19 mouse cellular contexts compared by ENCODE assay signal in genomic region chrX:145812995-145813394, GRCm38 (mm10).
A peak's percentile ranks its signal among the peaks of the same experiment; 100 is the strongest.
DNase-seq lines count a peak whose midpoint lies in the region; ATAC-seq and TF ChIP-seq lines count a peak whose summit lies in the region.
"Had no signal": no experiment of that assay in that cellular context is flagged by ENCODE, and none has a peak within 500 bp of the region (broad histone marks: within the 10 kb centered on the region; RNA-seq: fewer than 3 reads in every experiment).

No protein-coding gene starts in this region.

- DNase-seq in MEL (ENCODE audit: low read depth, low spot score), result peak; percentile 3
- DNase-seq: adrenal gland, adult 2 months; adrenal gland, adult 8-10 months; adrenal gland, postnatal 10 days; adrenal gland, postnatal 14 days; adrenal gland, postnatal 25 days; adrenal gland, postnatal 36 days; B cell, adult 2 months; cerebellum, adult 11 months; cerebellum, adult 11-12 months; cerebellum, adult 18-20 months; cerebellum, adult 2 months; cerebellum, adult 8-10 months had no signal

- peak; percentile 37 to 55; a peak in 2 of 4 replicates for TF ChIP-seq EP300 in MEL (IDR thresholded peaks at IDR 0.05; ENCODE audit: low read depth in 1 of 2, low read length in 2 of 2)

- H3K27ac ChIP-seq in MEL (ENCODE audit: control insufficient read depth, low read depth, low read length), result no peak overlapping the region

- H3K79me2 ChIP-seq in MEL (ENCODE audit: control insufficient read depth, insufficient read depth, low read length, poor library complexity), result no peaks in the 10 kb centered on the region

- TF ChIP-seq RAD21 in MEL (IDR thresholded peaks at IDR 0.05; ENCODE audit: low read depth, low read length), result no peak

- H3K4me1 ChIP-seq in MEL (ENCODE audit: control insufficient read depth in 1 of 2, insufficient read depth in 2 of 2, low read length in 2 of 2), result no peaks in the 10 kb centered on the region

- no peak for TF ChIP-seq CTCF in MEL (IDR thresholded peaks at IDR 0.05 in 2 of 3, conservative IDR thresholded peaks at IDR 0.05 in 1 of 3; ENCODE audit: control insufficient read depth in 1 of 3, insufficient read depth in 1 of 3, low read depth in 2 of 3, low read length in 3 of 3, poor library complexity in 1 of 3, severe bottlenecking in 1 of 3)

- H3K27me3 ChIP-seq in MEL (ENCODE audit: control insufficient read depth in 1 of 2, insufficient read depth in 2 of 2, low read length in 2 of 2), result no peaks in the 10 kb centered on the region
- H3K27me3 ChIP-seq: CH12.LX had no signal

- H3K4me3 ChIP-seq in MEL (ENCODE audit: control insufficient read depth in 1 of 2, insufficient read depth in 1 of 2, low read depth in 2 of 2, low read length in 2 of 2), result no peak overlapping the region

- no peak overlapping the region for H3K9ac ChIP-seq in MEL (ENCODE audit: control insufficient read depth, low read depth, low read length, poor library complexity, severe bottlenecking)

- no peaks in the 10 kb centered on the region for H3K9me3 ChIP-seq in MEL (replicated peaks; ENCODE audit: insufficient read depth, low read length)
- H3K9me3 ChIP-seq: G1E had no signal

- no peaks in the 10 kb centered on the region; a peak in 1 of 4 replicates for H3K36me3 ChIP-seq in MEL (ENCODE audit: control insufficient read depth in 1 of 2, insufficient read depth in 2 of 2, low read length in 2 of 2)
- H3K36me3 ChIP-seq: G1E had no signal

- no peak for ATAC-seq in granulocyte monocyte progenitor cell, adult 5-6 weeks (replicated peaks; ENCODE audit: poor library complexity, severe bottlenecking)
- ATAC-seq: activated CD4-positive, CD25-positive, alpha-beta regulatory T cell, adult 4 months; CD4-positive, CD25-positive, alpha-beta regulatory T cell, adult 4 months; Patski had no signal

- TF ChIP-seq POLR2A in MEL (IDR thresholded peaks at IDR 0.05; ENCODE audit: control insufficient read depth in 1 of 2, insufficient read depth in 1 of 2, low read depth in 1 of 2, low read length in 2 of 2, poor library complexity in 1 of 2), result no peak

TF ChIP-seq in MEL, 35 proteins besides CTCF, POLR2A, EP300 and RAD21:
- TF ChIP-seq TCF12 (IDR thresholded peaks at IDR 0.05; ENCODE audit: low read depth, low read length) (peak; percentile 40; the same call in 1 of the 2 replicates), GATA1 (IDR thresholded peaks at IDR 0.05; ENCODE audit: low read depth, low read length) (peak; percentile 63), HCFC1 (IDR thresholded peaks at IDR 0.05; ENCODE audit: low read depth, low read length) (no peak), ETS1 (IDR thresholded peaks at IDR 0.05; ENCODE audit: low read depth, low read length) (0 out of 2 replicates have a peak, but pooled peaks have one; percentile 15), TBP (IDR thresholded peaks at IDR 0.05; ENCODE audit: low read depth, low read length) (no peak), RCOR1 (IDR thresholded peaks at IDR 0.05; ENCODE audit: low read depth, low read length) (peak; percentile 91)
TF ChIP-seq in MEL: peak in this region for 4.
